Mouse (Mus musculus) testis, postnatal 10 days (tissue): ENCODE data around the gene Gm10428.
"Not testable (repeated sequence)": the region's sequence is repeated elsewhere in the genome, so short reads cannot be mapped to it uniquely, and the experiment has no call there.

Source experiments
- DNase-seq: peaks from one replicate; pipeline ENCODE4 v3.0.0; 2021; ENCODE audit warnings: low spot score

The Gm10428 gene

DNA sequence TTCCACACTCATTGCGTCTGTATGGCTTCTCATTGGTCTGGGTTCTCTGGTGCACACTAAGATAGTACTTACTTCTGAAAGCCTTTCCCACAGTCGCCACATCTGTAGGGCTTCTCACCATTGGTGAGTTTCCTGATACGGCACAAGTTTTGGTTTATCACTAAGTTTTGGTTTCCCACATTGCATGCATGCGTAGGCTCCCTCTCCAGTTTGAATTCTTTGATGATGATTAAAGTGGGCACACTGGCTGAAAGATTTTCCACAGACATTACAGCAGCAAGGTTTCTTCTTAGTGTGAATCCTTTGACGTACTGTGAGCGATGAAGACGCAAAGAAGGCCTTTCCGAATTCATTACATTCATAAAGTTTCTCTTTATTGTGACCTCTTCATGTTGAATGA is at the start of gene Gm10428:
TSS of gene Gm10428 (plus strand) at position 321 of the 400 bp plus-strand sequence.
- DNase-seq = no peak

DNA sequence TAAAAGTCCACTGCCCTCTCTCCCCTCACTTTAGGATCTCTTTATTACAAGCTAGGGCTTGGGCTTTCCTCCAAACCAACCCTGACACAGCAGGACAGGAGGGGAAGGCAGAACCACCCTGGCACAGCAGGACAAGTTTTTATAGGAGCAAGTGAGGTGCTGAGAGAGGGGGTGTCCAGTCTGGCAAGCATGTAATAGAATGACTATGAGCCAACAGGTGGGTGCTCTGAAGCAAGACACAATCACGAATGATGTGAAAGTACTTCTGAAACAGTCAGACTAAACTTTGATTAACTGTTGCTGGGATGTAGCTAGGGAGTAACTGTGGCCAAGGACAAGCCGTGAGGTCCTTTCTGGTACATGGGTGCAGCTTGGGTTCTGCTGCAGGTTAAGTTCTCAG is 46.8 kb upstream of the Gm10428 start:
- no peak for DNase-seq

DNA sequence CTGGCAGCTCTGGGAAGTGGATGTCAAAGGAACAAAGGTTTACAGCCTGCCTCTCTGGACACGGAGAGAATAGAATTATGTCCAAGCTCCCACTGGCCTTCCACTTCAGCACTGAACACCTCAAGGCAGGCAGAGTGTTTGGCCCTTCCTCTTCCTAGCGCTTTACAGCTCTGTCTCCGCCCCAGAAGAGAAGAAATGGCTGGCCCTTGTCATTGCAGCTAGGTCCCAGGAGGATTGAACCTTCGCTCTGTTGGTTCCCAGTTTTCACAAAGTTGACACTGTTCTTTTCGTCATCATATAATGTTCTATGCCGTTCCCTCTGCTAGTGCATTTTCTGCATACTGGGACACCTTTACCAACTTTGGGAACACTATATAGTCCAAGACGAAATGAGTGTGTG is 44.6 kb upstream of the Gm10428 start:
- no peak for DNase-seq

DNA sequence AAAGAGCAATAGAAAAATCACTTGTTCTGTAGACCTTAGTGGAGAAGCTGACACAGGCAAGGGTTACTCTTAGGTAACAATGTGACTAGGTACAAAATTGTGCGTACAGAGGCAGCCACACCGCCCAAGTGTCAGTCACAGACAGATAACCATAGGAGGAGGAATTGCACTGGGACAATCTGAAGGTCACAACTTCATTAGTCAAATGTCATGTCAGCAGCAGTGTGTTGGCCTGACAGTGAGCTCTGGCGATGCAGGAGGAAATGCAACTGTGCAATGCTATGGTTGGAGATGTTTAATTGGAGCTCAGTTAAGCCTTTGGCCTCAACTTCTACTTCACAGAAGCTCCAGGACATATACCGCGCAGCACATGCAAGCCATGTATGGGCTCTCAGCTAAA is 42.2 kb upstream of the Gm10428 start:
- no peak for DNase-seq

DNA sequence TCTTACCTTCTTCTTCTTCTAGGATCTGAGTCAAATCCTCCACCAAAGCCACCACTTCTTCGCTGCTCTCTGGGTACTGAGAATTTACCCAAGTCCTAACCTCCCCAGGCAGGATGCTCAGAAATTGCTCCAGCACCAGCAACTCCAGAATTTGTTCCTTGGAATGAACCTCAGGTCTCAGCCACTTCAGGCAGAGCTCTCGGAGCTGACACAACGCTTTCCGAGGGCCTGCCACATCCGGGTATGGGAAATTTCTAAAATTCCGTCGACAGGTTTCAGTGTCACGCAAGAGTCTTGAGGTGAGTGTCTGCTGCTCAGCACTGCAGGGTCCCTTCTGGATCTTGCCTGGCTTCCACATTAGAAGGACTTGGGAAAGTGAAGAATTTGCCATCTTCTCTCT is 24.6 kb upstream of the Gm10428 start:
- no peak for DNase-seq

DNA sequence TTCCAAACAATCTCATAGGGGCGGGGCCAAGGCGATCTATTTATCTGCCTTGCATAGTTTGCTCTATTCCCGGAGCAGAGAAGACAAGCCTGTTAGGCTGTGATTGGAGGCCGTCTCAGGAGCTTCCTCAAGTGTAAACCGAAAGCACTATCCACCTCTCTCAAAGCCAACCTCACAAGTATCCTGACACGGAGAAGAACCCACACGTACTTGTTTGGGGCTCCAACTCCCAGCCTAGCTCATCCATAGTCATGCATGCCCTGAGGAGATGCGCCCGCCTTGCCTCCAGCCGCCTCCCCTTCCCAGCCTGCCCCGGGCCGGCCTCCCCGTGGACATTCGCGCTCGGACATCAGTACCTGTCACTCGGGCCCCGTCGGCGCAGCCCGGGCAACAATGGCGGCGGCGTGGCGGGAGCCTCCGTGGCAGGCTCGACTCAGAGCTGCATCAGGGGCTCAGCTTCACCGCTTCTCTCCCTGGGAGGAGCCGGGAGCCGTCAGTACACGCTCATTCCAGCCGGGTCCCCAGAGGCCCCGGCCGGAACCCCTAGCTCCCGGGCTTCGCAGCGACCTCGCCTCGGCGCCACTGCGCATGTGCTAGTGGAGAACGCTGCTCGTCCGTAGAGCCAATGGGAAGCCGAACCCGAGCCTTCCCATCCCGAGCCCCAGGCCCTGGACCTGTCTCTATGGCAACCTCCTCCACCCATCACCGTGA is 21.4 kb upstream of the Gm10428 start, which contains the start of gene Zfp287:
TSS of gene Zfp287 (minus strand) at position 595 of the 711 bp plus-strand sequence.
- peak; percentile 87 for DNase-seq

DNA sequence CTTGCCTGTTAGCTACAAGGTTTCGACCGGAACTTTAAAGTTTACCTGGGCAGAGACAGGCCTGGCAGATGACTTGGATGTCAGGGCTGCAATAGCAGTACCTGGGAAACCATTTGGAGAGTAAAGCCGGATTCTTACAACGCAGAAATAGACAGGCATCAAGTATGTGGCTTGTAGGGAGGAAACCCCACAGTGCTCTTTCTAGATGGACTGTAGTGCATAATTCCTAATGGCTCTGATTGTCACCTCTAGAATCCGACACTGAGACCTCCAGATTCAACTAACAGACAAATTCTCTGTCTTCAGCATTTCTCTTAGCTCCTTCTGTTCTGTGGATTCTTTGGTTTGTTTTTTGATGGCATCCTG is 20.9 kb upstream of the Gm10428 start:
- DNase-seq = no peak

DNA sequence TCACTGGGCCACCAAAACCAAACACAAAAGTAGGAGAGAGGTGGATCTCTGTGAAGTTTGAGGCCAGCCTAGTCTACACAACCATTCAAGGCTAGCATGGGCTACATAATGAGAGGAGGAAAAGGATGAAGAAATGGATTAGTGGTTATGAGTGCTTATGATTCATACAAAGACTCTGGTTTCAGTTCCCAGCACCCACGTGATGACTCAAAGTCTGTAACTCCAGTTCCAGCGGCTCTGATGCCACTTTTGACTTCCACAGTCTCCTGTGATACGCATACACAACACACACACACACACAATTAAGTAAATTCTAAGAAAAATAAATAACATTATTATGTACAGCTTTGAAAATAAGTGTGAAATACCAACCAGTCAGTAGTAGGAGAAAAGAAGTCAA is 20.2 kb upstream of the Gm10428 start:
- DNase-seq = no peak

DNA sequence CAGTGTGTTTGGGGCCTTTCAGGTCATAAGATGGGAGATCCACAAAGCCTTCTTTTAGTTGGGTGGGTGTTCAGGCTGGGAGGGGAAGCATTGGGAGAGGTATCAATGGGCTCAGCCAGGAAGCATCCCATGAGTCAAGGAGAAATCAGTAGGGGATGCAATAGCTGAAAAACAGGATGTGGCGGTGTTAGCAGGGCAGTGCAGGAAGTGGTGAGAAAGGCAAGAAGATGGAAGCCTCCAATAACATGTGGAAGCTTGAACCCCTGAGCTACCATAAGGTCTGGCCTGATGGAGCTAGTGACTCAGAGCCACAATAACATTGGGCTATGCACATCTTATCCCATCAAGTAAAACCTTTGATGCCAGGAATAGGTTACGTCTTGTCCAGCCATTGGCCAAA is 11.7 kb upstream of the Gm10428 start:
- no peak for DNase-seq

DNA sequence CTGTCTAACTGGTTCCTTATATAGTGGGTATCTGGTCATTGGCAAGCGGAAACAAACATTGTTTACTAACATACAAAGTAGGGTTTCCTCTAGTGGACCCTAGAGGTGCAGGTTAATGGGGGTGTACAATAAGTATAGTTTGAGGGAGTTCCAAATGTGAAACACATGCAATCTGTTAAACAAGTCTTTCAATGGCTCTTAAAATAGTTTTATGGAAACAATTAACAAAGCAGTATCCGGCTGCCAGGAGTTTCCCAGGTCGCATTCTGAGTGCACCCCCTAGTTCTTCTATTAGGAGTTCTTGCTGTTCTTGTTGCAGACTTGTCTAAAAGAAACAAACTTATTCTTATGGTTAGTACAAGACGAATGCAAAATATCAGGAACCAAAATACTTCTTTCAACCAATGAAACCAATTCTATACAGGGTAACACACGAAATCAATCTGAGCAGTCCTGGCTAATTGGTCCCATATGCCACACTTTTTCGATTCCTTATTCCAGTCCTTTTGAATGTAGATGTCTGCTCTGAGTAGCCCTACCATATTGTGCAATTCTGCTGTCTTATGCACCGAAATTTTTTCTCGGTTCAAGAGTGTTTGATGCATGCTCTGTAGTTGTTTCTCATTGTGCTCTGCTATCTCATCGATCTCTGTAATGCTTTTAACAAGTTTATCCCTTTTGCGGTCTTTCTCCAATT is 10.5 kb upstream of the Gm10428 start:
- DNase-seq = no peak

DNA sequence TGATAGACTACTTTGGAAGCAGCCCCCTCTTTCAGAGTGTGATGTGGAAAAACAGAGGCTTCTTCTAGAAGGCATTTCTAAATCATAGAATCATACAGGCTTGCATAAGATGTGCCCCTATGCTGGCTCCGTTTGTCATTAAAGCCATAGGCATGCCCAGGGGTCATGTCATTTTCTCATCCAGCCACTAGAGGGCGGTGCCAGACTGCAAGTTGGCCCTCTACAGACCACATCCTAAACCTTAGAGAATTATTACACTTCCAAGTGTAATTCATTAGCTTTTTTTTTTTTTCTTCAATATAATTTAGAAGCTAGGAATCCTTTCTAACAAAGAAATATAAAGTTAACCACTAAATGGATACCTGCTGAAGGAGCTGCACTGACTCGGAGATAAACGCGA is 8.8 kb upstream of the Gm10428 start:
- DNase-seq = peak; percentile 80

DNA sequence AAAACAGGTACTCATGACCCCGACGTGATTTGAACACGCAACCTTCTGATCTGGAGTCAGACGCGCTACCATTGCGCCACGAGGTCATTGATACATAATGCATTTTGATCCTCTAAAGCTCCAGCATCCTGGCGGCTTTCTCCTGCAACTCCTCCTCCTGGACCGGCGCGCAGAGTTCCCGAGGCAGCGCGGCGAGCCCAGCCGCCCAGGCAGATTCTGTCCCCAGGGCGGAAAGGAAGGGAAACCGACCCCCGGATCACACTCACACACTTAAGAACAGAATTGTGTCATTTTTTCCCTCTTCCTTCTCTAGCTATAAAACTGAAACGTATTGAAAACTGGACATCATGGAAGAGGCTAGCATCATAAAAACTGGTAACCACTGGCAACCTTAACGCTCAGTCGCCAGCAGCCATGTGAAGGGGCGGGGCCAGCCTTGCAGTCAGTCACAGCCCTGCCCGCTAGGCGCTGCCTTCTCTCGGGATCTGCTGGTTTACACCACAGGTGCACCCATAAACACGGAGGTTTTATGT is 6.8 kb upstream of the Gm10428 start:
- DNase-seq = peak; percentile 80

DNA sequence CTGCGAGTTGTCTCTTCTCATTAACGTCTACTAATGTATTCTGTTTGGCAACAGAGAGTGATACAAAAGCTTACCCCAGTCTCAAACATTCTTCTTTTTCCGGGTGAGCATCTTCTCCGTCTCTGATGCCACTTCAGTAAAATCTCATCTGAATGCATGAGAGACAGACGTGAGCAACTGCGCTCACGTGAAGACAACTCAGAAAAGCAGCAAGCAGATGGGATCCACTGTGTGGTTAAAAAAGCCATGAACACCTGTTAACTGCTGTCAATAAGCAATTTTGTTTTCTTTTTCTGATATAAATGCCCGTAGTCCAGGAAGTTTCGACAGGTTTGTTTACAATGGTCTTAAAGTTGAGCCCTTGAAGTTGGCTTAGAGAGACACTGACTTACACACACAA is 5.7 kb upstream of the Gm10428 start:
- no peak for DNase-seq

DNA sequence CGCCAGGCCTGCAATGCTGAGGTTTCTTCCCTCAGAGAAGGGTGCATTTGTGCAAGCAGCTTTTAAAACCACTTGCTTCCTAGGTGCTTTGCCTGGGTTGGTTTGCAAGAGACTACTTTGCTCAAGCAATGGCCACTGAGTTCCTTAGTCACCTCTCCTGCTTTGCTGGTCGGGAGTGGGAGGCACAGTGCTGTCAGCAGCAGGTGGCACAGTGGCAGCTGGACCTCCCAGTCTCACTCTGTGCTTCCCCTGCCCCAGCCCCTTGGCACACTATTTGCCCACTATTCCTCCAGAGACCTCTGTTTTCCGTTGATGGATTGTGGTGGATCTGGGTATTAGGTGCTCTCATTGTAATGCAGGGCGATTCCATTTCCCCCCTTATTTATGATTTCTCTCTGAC is 4.8 kb upstream of the Gm10428 start:
- DNase-seq = no peak

DNA sequence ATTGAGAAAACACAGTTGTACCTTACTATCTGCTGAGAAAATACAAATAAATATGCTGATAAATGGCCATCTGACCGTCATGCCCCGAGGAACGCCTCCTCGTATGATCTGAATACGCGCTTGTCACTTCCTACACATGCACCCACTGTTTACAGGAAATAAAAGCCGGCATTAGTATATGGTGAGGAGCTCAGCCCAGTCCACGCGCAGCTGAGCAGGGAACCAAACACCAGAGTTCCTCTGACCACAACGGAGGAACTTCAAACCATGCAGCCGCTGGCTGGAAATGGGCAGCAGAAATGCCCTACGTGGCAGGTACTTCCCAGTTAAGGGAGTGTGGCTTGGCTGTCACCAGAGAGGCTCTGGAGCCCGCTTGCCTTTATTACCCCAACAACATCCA is 3.5 kb upstream of the Gm10428 start:
- DNase-seq = not testable (repeated sequence)

DNA sequence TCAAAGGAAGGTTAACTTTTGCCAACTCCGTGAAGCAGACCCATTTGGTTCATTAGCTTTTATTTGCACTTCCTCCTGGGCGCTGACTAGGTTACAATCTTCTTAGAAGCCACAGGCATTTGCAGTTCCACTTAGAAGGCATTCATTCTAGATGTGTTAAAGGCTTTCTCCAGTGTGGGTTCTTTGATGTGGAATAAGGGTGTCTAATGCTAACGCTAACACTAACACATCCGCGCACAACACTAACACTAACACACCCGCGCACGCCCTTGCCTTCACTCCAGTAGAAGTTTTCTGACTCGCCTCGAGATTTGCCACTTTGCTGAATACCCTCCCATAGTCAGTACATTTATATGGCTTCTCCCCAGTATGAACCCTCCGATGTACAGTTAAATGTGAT is 709 bp upstream of the Gm10428 start:
- no peak for DNase-seq

DNA sequence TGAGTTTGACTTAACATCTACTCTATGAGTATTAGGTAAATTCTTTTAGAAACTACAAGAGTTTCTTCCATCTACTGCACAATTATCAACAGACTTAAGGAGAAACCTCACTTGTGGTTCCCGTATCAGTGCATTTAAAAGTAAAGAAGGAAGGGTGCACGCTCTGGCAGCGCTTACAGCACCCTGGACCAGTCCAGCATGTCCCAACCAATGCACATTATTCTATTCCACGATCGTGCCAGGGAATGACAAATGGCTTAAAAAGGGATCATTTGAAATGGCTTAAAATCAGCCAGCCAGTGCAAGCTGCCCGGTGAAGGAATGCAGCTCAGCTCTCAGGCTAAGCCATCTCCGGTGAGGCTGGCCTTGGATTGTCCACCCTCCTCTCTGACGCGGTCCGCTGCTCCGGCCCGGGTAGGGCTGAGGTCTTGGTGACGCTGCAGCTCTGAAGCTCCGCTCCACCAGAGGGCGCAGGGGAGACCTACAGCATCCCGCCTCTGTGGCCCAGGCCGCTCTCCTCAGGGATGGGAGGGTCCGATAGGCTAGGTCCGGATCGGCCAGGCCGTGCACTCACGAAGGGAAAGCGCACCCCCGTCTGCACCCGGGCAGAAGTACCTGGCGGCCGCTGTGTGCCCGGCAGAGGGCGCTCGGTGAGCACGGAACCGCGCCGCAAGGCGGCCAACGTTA is 3.7 kb downstream of the Gm10428 start:
- DNase-seq = peak; percentile 97

DNA sequence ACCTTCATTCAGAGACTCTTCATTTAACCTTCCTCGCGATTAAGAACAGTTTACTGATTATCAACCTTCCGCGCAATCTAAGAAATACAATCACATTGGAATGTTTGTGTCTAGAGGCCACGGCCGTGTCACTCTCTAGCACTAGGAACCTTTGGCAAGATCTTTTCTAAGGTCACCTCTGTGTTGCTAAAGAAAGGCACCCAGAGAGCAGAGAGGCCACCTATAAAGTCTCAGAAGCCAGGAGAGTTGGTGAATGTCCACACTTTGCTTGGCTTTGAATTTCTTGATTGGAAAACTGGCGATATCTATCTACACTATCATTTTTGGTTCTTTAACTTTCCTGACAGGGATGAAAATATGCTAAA is 4.2 kb downstream of the Gm10428 start:
- no peak for DNase-seq

DNA sequence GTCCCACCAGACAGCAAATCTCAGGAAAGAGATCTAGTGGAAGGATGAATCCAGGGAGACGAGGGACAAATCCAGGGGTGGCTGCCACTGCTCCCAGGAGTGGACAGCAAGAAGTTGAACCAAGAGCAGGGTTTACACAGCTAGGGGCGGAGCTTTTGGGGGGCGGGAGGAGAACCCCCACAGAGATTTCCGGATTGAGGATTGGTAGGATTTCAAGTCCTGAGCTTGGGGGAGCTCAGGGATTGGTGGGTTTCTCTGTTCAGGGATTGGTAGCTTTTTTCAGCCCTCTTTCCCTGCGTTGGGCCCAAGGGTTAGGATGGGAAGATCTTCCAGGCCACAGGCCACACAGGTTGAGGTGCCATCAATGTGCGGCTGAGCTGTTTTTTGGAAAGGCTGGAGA is 5.0 kb downstream of the Gm10428 start:
- DNase-seq = no peak

DNA sequence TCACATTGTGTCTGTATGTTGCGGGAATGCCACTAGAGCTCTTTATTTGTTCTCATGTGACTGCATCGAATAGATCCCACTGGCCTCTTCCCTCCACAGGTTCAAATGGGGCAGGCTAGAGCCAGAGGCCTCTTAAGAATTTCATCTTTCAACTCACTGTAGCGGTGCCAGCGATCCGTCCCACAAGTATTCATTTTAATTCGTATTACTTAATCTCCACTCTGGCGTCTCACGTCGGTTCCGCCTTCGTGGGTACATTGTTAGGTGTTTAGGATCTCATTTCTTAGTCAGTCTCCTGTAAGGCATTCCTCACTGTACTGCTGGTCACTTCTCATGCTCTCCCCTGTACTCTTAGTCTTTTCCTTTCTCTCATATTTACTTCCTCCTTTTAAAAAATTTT is 5.6 kb downstream of the Gm10428 start:
- DNase-seq = no peak

DNA sequence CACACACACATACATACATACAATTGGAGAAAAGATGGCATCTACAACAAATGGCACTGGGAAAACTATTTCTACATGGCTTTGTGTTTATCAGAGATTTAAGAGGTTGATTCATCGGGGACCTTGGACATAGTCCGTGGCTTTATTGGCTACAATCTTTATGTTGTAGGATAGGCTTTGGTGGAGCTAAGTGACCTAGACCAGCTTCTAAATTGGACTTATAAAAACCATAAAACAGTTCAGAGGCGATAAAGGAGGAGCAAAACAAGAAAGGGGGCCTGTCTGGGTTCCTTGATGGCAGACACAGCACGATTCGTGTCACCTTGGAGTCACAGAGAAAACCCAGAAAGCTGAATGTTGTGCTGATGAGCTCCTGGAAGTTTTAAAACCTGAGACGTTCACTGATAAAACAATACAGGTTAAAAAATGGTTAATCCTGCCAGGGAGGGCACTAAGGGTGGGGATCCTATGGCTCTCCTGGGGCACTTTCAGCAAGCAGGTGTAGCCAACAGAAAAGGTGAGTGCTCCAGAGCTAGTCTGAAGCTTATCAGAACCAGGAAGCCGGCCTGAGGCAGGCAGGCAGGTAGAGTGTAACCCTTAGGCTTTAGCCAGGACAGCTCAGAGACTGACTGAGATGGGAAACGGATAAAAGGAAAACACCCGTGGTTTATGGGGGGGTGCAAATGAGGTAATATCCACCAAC is 8.0 kb downstream of the Gm10428 start:
- peak; percentile 34 for DNase-seq

DNA sequence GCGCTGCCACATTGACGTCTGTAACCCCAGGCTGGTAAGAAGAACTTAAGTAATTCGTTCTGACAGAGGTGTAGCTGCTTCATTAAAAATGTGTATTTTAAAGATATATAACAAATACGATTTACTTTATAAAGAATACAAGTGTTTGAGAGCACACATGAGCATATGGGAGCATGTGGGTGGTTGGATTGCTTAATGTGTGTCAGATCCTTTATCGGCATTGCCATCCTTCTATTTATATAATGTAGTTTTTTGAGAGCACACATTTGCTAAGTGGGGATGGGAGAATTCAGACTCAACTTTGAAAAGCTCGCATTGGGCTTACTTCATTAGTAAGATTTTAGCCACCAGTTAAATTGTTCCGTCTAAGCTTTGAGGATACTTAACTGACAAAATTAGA is 23.6 kb downstream of the Gm10428 start:
- DNase-seq = no peak
